Mouse (Mus musculus) heart, postnatal 0 days (tissue): Measurements from ENCODE around the gene Zmiz1.

Source experiments
- CTCF ChIP-seq: IDR thresholded peaks from 2 replicates; pipeline ENCODE4 v1.5.1; 2016; ENCODE audit warnings: antibody characterized with exemption, control low read depth, low read depth
- EP300 ChIP-seq: IDR thresholded peaks from 2 replicates; pipeline ENCODE4 v1.6.1; 2016; ENCODE audit warnings: antibody characterized with exemption, low read depth

- TF ChIP-seq CTCF = no peak
- TF ChIP-seq EP300 = no peak
Observed at GRCm38 (mm10) chr14:25599934-25600333, 140.9 kb downstream of the Zmiz1 start.
